ENCODE assay signal across 14 mouse cellular contexts in the genomic region with DNA sequence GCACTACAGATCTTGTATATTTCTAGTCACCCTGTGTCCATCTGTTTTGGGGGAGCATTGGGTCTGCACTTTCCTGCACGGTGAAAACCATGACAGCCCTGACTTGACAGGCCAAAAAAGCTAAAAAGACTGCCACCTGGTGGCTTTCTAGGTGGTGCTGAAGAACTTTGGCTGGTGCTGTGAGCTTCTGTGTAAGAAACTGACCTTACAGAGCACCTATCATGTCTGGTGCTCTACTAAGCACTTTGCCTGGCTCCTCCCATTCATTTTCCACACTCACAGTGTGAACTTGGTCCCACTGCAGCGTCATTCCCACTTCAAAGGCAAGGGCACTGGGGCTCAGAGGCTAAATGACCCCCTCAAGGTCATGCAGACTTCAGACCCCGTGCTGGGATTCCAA. TPM values are rescaled to one million over a fixed set of nuclear protein-coding genes. Genes with fewer than 3 reads are reported as not detected.
DNase-seq lines count a peak whose midpoint lies in the region; ATAC-seq and TF ChIP-seq lines count a peak whose summit lies in the region.
"Had no signal": no experiment of that assay in that cellular context is flagged by ENCODE, and none has a peak within 500 bp of the region (broad histone marks: within the 10 kb centered on the region; RNA-seq: fewer than 3 reads in every experiment).

No protein-coding gene starts in this region.

- no peak overlapping the region for H3K9ac ChIP-seq in hindbrain, embryonic 14.5 days
- H3K9ac ChIP-seq in hindbrain, embryonic 12.5 days, result no peak overlapping the region
- no peak overlapping the region for H3K9ac ChIP-seq in midbrain, embryonic 13.5 days (replicated peaks)
- H3K9ac ChIP-seq: forebrain, embryonic 13.5 days; hindbrain, embryonic 15.5 days; limb, embryonic 15.5 days; neural tube, embryonic 13.5 days had no signal

- peaks cover 2% of the 10 kb centered on the region; the same call in 1 of the 2 replicates for H3K27me3 ChIP-seq in hindbrain, embryonic 14.5 days (ENCODE audit: control insufficient read depth, insufficient read depth, low read length)
- H3K27me3 ChIP-seq in hindbrain, embryonic 12.5 days, result peaks cover 16% of the 10 kb centered on the region
- peaks cover 5% of the 10 kb centered on the region for H3K27me3 ChIP-seq in midbrain, embryonic 13.5 days
- H3K27me3 ChIP-seq in midbrain, embryonic 10.5 days (ENCODE audit: low read depth, poor library complexity, severe bottlenecking), result peaks cover 12% of the 10 kb centered on the region
- peaks cover 7% of the 10 kb centered on the region for H3K27me3 ChIP-seq in Patski

- H3K4me1 ChIP-seq in hindbrain, embryonic 14.5 days (replicated peaks; ENCODE audit: control insufficient read depth, insufficient read depth, low read length), result no peaks in the 10 kb centered on the region
- H3K4me1 ChIP-seq in hindbrain, embryonic 12.5 days, result peaks cover 5% of the 10 kb centered on the region; the same call in 1 of the 2 replicates
- H3K4me1 ChIP-seq in midbrain, embryonic 13.5 days (replicated peaks), result no peaks in the 10 kb centered on the region
- H3K4me1 ChIP-seq in midbrain, embryonic 10.5 days, result peaks cover 8% of the 10 kb centered on the region
- H3K4me1 ChIP-seq: heart, embryonic 10.5 days; limb, embryonic 15.5 days had no signal

- H3K4me3 ChIP-seq in hindbrain, embryonic 14.5 days (replicated peaks; ENCODE audit: low read length), result no peak overlapping the region
- H3K4me3 ChIP-seq in hindbrain, embryonic 12.5 days, result no peak overlapping the region
- H3K4me3 ChIP-seq in midbrain, embryonic 13.5 days (replicated peaks), result no peak overlapping the region
- no peak overlapping the region for H3K4me3 ChIP-seq in midbrain, embryonic 10.5 days
- H3K4me3 ChIP-seq: forebrain, embryonic 13.5 days; heart, embryonic 10.5 days; hindbrain, embryonic 15.5 days; limb, embryonic 15.5 days; neural tube, embryonic 13.5 days had no signal

- TF ChIP-seq CTCF in Patski (IDR thresholded peaks at IDR 0.05), result peak; percentile 40

- ATAC-seq in hindbrain, embryonic 14.5 days (ENCODE audit: low FRiP score), result no peak
- ATAC-seq in hindbrain, embryonic 12.5 days (ENCODE audit: low FRiP score), result no peak
- 0 out of 2 replicates have a peak, but pooled peaks have one; percentile 28 for ATAC-seq in midbrain, embryonic 13.5 days
- ATAC-seq in Patski, result no peak
- no peak for ATAC-seq in megakaryocyte, adult 5-6 weeks (ENCODE audit: poor library complexity, severe bottlenecking)
- ATAC-seq in megakaryocyte progenitor cell, adult 5-6 weeks (replicated peaks; ENCODE audit: poor library complexity), result no peak
- ATAC-seq: forebrain, embryonic 13.5 days had no signal

- DNase-seq in hindbrain, embryonic 14.5 days (ENCODE audit: low spot score), result peak; percentile 62
- no peak for DNase-seq in midbrain, embryonic 10.5 days (ENCODE audit: low spot score)
- DNase-seq in Patski (ENCODE audit: low read depth, low spot score), result no peak
- peak; percentile 65 for DNase-seq in retina, embryonic 14.5 days (ENCODE audit: low spot score)
- DNase-seq: adrenal gland, postnatal 36 days had no signal

- in situ Hi-C loops in Patski (cut with MboI; ENCODE audit: low pct_unique_long_range_greater_than_20kb), result no loop called here

- 35% methylated on average over 3 of the region's 3 CpGs for WGBS in hindbrain, embryonic 14.5 days
- WGBS in hindbrain, embryonic 12.5 days, result 35% methylated on average over 3 of the region's 3 CpGs
- WGBS in midbrain, embryonic 13.5 days, result 39% methylated on average over 3 of the region's 3 CpGs
- 34% methylated on average over 3 of the region's 3 CpGs for WGBS in midbrain, embryonic 10.5 days

- POLR2A ChIA-PET in Patski (lab: Charles Lee), result no interaction called here

- H3K27ac ChIP-seq in hindbrain, embryonic 14.5 days, result no peak overlapping the region
- no peak overlapping the region for H3K27ac ChIP-seq in hindbrain, embryonic 12.5 days
- H3K27ac ChIP-seq in midbrain, embryonic 13.5 days, result no peak overlapping the region
- no peak overlapping the region for H3K27ac ChIP-seq in midbrain, embryonic 10.5 days (replicated peaks)
- H3K27ac ChIP-seq: forebrain, embryonic 13.5 days; heart, embryonic 10.5 days; hindbrain, embryonic 15.5 days; limb, embryonic 15.5 days; neural tube, embryonic 13.5 days had no signal

- no peaks in the 10 kb centered on the region for H3K9me3 ChIP-seq in hindbrain, embryonic 14.5 days (ENCODE audit: control insufficient read depth, low read length)
- no peaks in the 10 kb centered on the region for H3K9me3 ChIP-seq in hindbrain, embryonic 12.5 days (replicated peaks)
- H3K9me3 ChIP-seq in midbrain, embryonic 13.5 days, result no peaks in the 10 kb centered on the region
- H3K9me3 ChIP-seq in midbrain, embryonic 10.5 days (replicated peaks), result no peaks in the 10 kb centered on the region
- H3K9me3 ChIP-seq: forebrain, embryonic 13.5 days; heart, embryonic 10.5 days; hindbrain, embryonic 15.5 days; limb, embryonic 15.5 days; neural tube, embryonic 13.5 days had no signal

- CTCF ChIA-PET in Patski (lab: Charles Lee), result interaction anchor here (1.4 to 3.1 kb wide), 3 partner anchors 10 to 124 kb away, joined by 7 to 11 read pairs (median 10); no protein-coding TSS in a partner anchor

- no peak overlapping the region for H3K4me2 ChIP-seq in hindbrain, embryonic 14.5 days (replicated peaks)
- no peak overlapping the region for H3K4me2 ChIP-seq in hindbrain, embryonic 12.5 days (replicated peaks)
- H3K4me2 ChIP-seq in midbrain, embryonic 13.5 days (replicated peaks), result no peak overlapping the region
- H3K4me2 ChIP-seq: forebrain, embryonic 13.5 days; hindbrain, embryonic 15.5 days; limb, embryonic 15.5 days; neural tube, embryonic 13.5 days had no signal

- no peaks in the 10 kb centered on the region for H3K36me3 ChIP-seq in hindbrain, embryonic 14.5 days (replicated peaks; ENCODE audit: control insufficient read depth, insufficient read depth)
- no peaks in the 10 kb centered on the region for H3K36me3 ChIP-seq in hindbrain, embryonic 12.5 days
- no peaks in the 10 kb centered on the region for H3K36me3 ChIP-seq in midbrain, embryonic 13.5 days
- no peaks in the 10 kb centered on the region for H3K36me3 ChIP-seq in midbrain, embryonic 10.5 days
- H3K36me3 ChIP-seq: heart, embryonic 10.5 days; hindbrain, embryonic 15.5 days; limb, embryonic 15.5 days; neural tube, embryonic 13.5 days had no signal

RNA-seq across cellular contexts. Expression of a gene that starts 8.5 kb away (rescaled TPM):
- polyA plus RNA-seq in hindbrain, embryonic 14.5 days (2014; fragmentation: Nextera tagmentation; extraction: Ambion mirVana), result 42.2 and 43.8 TPM in 2 replicates
- 14.0 and 14.8 TPM in 2 replicates for polyA plus RNA-seq in hindbrain, embryonic 12.5 days (2016; fragmentation: Nextera tagmentation; extraction: Ambion mirVana)
- 14.8 and 18.9 TPM in 2 replicates for polyA plus RNA-seq in midbrain, embryonic 13.5 days (2015; fragmentation: Nextera tagmentation; extraction: Ambion mirVana)
- 2.1 and 4.2 TPM in 2 replicates for polyA plus RNA-seq in midbrain, embryonic 10.5 days (2016; fragmentation: Nextera tagmentation; extraction: Ambion mirVana)
- polyA plus RNA-seq in Patski (2021), result 15.3 TPM
- total RNA-seq in megakaryocyte, adult 5-6 weeks (2015), result 1.2 and 2.6 TPM in 2 replicates
- not detected in 2 replicates for total RNA-seq in megakaryocyte, adult 5-6 weeks (2017)
- total RNA-seq in megakaryocyte progenitor cell, adult 5-6 weeks (2015), result not detected in 2 replicates
- not detected in 2 replicates for total RNA-seq in megakaryocyte progenitor cell, adult 5-6 weeks (2017)

Comparison
In these comparisons a context has a peak if more than half of its experiments do, and no peak if none do; other contexts are left out.
1. DNase-seq: peak in hindbrain, embryonic 14.5 days (single experiment) and retina, embryonic 14.5 days (single experiment); none in midbrain, embryonic 10.5 days (single experiment) and Patski (single experiment).